ENCODE assay signal across 9 mouse cellular contexts in genomic region chr4:138455956-138456341, GRCm38 (mm10). TPM values are rescaled to one million over a fixed set of nuclear protein-coding genes. Genes with fewer than 3 reads are reported as not detected.
DNase-seq lines count a peak whose midpoint lies in the region; ATAC-seq and TF ChIP-seq lines count a peak whose summit lies in the region.
"Had no signal": no experiment of that assay in that cellular context is flagged by ENCODE, and none has a peak within 500 bp of the region (broad histone marks: within the 10 kb centered on the region; RNA-seq: fewer than 3 reads in every experiment).

No protein-coding gene starts in this region.

- H3K4me3 ChIP-seq in spleen, adult 2 months (ENCODE audit: extremely low read depth, insufficient read depth, insufficient read length): peak overlapping the region; percentile 57; the same call in 1 of the 2 replicates
- peak overlapping the region; percentile 64 for H3K4me3 ChIP-seq in limb, embryonic 11.5 days (ENCODE audit: low read depth, low read length)
- H3K4me3 ChIP-seq in midbrain, embryonic 14.5 days (replicated peaks; ENCODE audit: low read depth, low read length): peak overlapping the region; percentile 93

- peak overlapping the region; percentile 33; the same call in 1 of the 2 replicates for H3K27ac ChIP-seq in spleen, adult 2 months (ENCODE audit: insufficient read depth, low read length)
- no peak overlapping the region for H3K27ac ChIP-seq in limb, embryonic 11.5 days (replicated peaks; ENCODE audit: low read depth, low read length)
- H3K27ac ChIP-seq in midbrain, embryonic 14.5 days (replicated peaks; ENCODE audit: low read depth, low read length): peak overlapping the region; percentile 95

- H3K4me2 ChIP-seq in limb, embryonic 11.5 days (ENCODE audit: low read depth, severe bottlenecking): peak overlapping the region; percentile 97
- H3K4me2 ChIP-seq in midbrain, embryonic 14.5 days (ENCODE audit: low read length): peak overlapping the region; percentile 81

- H3K9me3 ChIP-seq in limb, embryonic 11.5 days (ENCODE audit: control insufficient read depth, low read length): no peaks in the 10 kb centered on the region
- no peaks in the 10 kb centered on the region for H3K9me3 ChIP-seq in midbrain, embryonic 14.5 days (ENCODE audit: control insufficient read depth, low read length)

- no peak for TF ChIP-seq CTCF in spleen, adult 2 months (IDR thresholded peaks at IDR 0.05; ENCODE audit: extremely low read depth, insufficient read depth, insufficient read length, insufficient replicate concordance)

- H3K27me3 ChIP-seq in spleen, adult 2 months (ENCODE audit: control insufficient read depth, insufficient read depth, low read length): peaks cover 30% of the 10 kb centered on the region
- peaks cover 33% of the 10 kb centered on the region for H3K27me3 ChIP-seq in limb, embryonic 11.5 days (ENCODE audit: control insufficient read depth, insufficient read depth, low read length)
- no peaks in the 10 kb centered on the region for H3K27me3 ChIP-seq in midbrain, embryonic 14.5 days (ENCODE audit: control insufficient read depth, insufficient read depth, low read length)

- peak overlapping the region; percentile 9; the same call in 1 of the 2 replicates for H3K9ac ChIP-seq in limb, embryonic 11.5 days (ENCODE audit: low read length)
- peak overlapping the region; percentile 93 for H3K9ac ChIP-seq in midbrain, embryonic 14.5 days (replicated peaks; ENCODE audit: low read length)

- peak; percentile 47 to 68; a peak in 3 of 4 replicates for ATAC-seq in hematopoietic stem cell, adult 5-6 weeks (replicated peaks in 1 of 2; ENCODE audit: insufficient read depth in 1 of 2, low FRiP score in 2 of 2, low TSS enrichment in 1 of 2, low read depth in 1 of 2, poor library complexity in 2 of 2, severe bottlenecking in 2 of 2)
- no peak for ATAC-seq in limb, embryonic 11.5 days (ENCODE audit: insufficient number of reproducible peaks, low FRiP score, low TSS enrichment, low read depth)
- ATAC-seq in midbrain, embryonic 14.5 days (ENCODE audit: low FRiP score, low TSS enrichment): no peak
- ATAC-seq in erythroid progenitor cell, adult 5-6 weeks (replicated peaks; ENCODE audit: low FRiP score, poor library complexity, severe bottlenecking): no peak

- WGBS in spleen, adult 2 months: 2% methylated on average over 17 of the region's 17 CpGs
- under 1% methylated on average over 17 of the region's 17 CpGs for WGBS in limb, embryonic 11.5 days
- under 1% methylated on average over 17 of the region's 17 CpGs for WGBS in midbrain, embryonic 14.5 days

- TF ChIP-seq POLR2A in spleen, adult 2 months (IDR thresholded peaks at IDR 0.05; ENCODE audit: low read depth, low read length): no peak

- no peaks in the 10 kb centered on the region for H3K36me3 ChIP-seq in spleen, adult 2 months (ENCODE audit: control insufficient read depth, insufficient read depth, low read length)
- no peaks in the 10 kb centered on the region for H3K36me3 ChIP-seq in limb, embryonic 11.5 days (ENCODE audit: control insufficient read depth, insufficient read depth, low read length)
- H3K36me3 ChIP-seq in midbrain, embryonic 14.5 days (ENCODE audit: control insufficient read depth, insufficient read depth, low read length): peaks cover 5% of the 10 kb centered on the region; the same call in 1 of the 2 replicates

- H3K4me1 ChIP-seq in spleen, adult 2 months (ENCODE audit: control insufficient read depth, insufficient read depth, insufficient read length): peaks cover 16% of the 10 kb centered on the region
- H3K4me1 ChIP-seq in limb, embryonic 11.5 days (ENCODE audit: control insufficient read depth, insufficient read depth, low read length): peaks cover 15% of the 10 kb centered on the region
- H3K4me1 ChIP-seq in midbrain, embryonic 14.5 days (ENCODE audit: control insufficient read depth, insufficient read depth, low read length): peaks cover 36% of the 10 kb centered on the region

- DNase-seq in spleen, adult 2 months (ENCODE audit: low read depth in 1 of 2, low spot score in 2 of 2): peak in 1 of 2 experiments; percentile 6
- no peak for DNase-seq in spleen, postnatal 14 days (ENCODE audit: low spot score in 2 of 2)
- peak; percentile 40 to 53 for DNase-seq in cerebellum, postnatal 14 days
- DNase-seq in limb, embryonic 11.5 days (ENCODE audit: low spot score): peak; percentile 41
- DNase-seq in midbrain, embryonic 14.5 days: peak; percentile 61
- no peak for DNase-seq in ovary, adult 18-20 months (ENCODE audit: low spot score)

RNA-seq across cellular contexts. Expression of gene Camk2n1, which starts 1.8 kb away (rescaled TPM):
- polyA plus RNA-seq in spleen, adult 2 months (2012; rRNA removed): 9.2 and 14.4 TPM in 2 replicates
- total RNA-seq in hematopoietic stem cell, adult 5-6 weeks (2017): 0.13 and 0.60 TPM in 2 replicates
- polyA plus RNA-seq in limb, embryonic 11.5 days (2014; fragmentation: Nextera tagmentation; extraction: Ambion mirVana): 0.99 and 1.0 TPM in 2 replicates
- polyA plus RNA-seq in midbrain, embryonic 14.5 days (2014; fragmentation: Nextera tagmentation; extraction: Ambion mirVana): 15.4 and 20.5 TPM in 2 replicates
- total RNA-seq in erythroid progenitor cell, adult 5-6 weeks (2015; ENCODE audit: low replicate concordance): 0.42 TPM in 1 of 2 replicates, not detected in the other
- total RNA-seq in erythroid progenitor cell, adult 5-6 weeks (2017; ENCODE audit: low replicate concordance): 0.30 TPM in 1 of 2 replicates, not detected in the other

RNA-seq across cellular contexts. Expression of gene Mul1, which starts 21.5 kb away (rescaled TPM):
- 7.8 and 8.7 TPM in 2 replicates for polyA plus RNA-seq in spleen, adult 2 months (2012; rRNA removed)
- 6.3 and 10.1 TPM in 2 replicates for total RNA-seq in hematopoietic stem cell, adult 5-6 weeks (2017)
- 19.6 and 21.6 TPM in 2 replicates for polyA plus RNA-seq in limb, embryonic 11.5 days (2014; fragmentation: Nextera tagmentation; extraction: Ambion mirVana)
- 22.8 and 23.8 TPM in 2 replicates for polyA plus RNA-seq in midbrain, embryonic 14.5 days (2014; fragmentation: Nextera tagmentation; extraction: Ambion mirVana)
- 2.9 and 3.2 TPM in 2 replicates for total RNA-seq in erythroid progenitor cell, adult 5-6 weeks (2015; ENCODE audit: low replicate concordance)
- 3.7 and 5.0 TPM in 2 replicates for total RNA-seq in erythroid progenitor cell, adult 5-6 weeks (2017; ENCODE audit: low replicate concordance)

RNA-seq across cellular contexts. Expression of gene Fam43b, which starts 59.6 kb away (rescaled TPM):
- polyA plus RNA-seq in spleen, adult 2 months (2012; rRNA removed): 0.06 and 0.13 TPM in 2 replicates
- total RNA-seq in hematopoietic stem cell, adult 5-6 weeks (2017): 0.45 TPM in 1 of 2 replicates, not detected in the other
- polyA plus RNA-seq in limb, embryonic 11.5 days (2014; fragmentation: Nextera tagmentation; extraction: Ambion mirVana): not detected in 2 replicates
- polyA plus RNA-seq in midbrain, embryonic 14.5 days (2014; fragmentation: Nextera tagmentation; extraction: Ambion mirVana): 5.4 and 6.7 TPM in 2 replicates
- total RNA-seq in erythroid progenitor cell, adult 5-6 weeks (2015; ENCODE audit: low replicate concordance): not detected in 2 replicates
- not detected in 2 replicates for total RNA-seq in erythroid progenitor cell, adult 5-6 weeks (2017; ENCODE audit: low replicate concordance)
- polyA plus RNA-seq: myocyte had no signal

Comparison
In these comparisons a context has a peak if more than half of its experiments do, and no peak if none do; other contexts are left out.
1. DNase-seq: peak in cerebellum, postnatal 14 days (2 of 2), limb, embryonic 11.5 days (single experiment) and midbrain, embryonic 14.5 days (single experiment); none in spleen, postnatal 14 days (0 of 2) and ovary, adult 18-20 months (single experiment).
2. ATAC-seq: peak in hematopoietic stem cell, adult 5-6 weeks (2 of 2); none in limb, embryonic 11.5 days (single experiment), midbrain, embryonic 14.5 days (single experiment) and erythroid progenitor cell, adult 5-6 weeks (single experiment).
3. Peak in every context shown above with its lines, with median percentiles within 50 percentile points of each other: H3K4me3 ChIP-seq.